Mouse (Mus musculus) brain, embryonic 14.5 days (tissue): ENCODE results near the gene Pax7. TPM values are rescaled to one million over a fixed set of nuclear protein-coding genes. Genes with fewer than 3 reads are reported as not detected.
A peak's percentile ranks its signal among the peaks of the same experiment; 100 is the strongest.

Experiments used
- DNase-seq: peaks from one replicate; pipeline ENCODE4 v3.0.0-alpha.2; 2011; ENCODE audit warnings: low read depth
- CTCF ChIP-seq: fragments of 200-500 bp; IDR thresholded peaks from 2 replicates; pipeline ENCODE4 v1.5.1; 2012; ENCODE audit warnings: inconsistent platforms, mild to moderate bottlenecking, moderate library complexity, borderline replicate concordance; ENCODE audit not compliant: insufficient read depth, insufficient read length; ENCODE audit errors: extremely low read depth
- POLR2A ChIP-seq: fragments of 200-500 bp; IDR thresholded peaks from 2 replicates; pipeline ENCODE4 v1.6.1; 2012; ENCODE audit warnings: mild to moderate bottlenecking, inconsistent platforms, borderline replicate concordance; ENCODE audit not compliant: poor library complexity, insufficient read depth, insufficient read length, severe bottlenecking; ENCODE audit errors: extremely low read depth
- polyA plus RNA-seq: library from polyadenylated mRNA; depleted of rRNA; stranded (reverse); fragments of >200 nt; gene quantifications from 2 replicates; pipeline ENCODE4 v1.2.3, GENCODE M21; 2012; rRNA removed

The Pax7 gene
- polyA plus RNA-seq: 6.8 and 12.2 TPM in 2 replicates

GRCm38 (mm10) chr4:139833036-139833634, at the start of gene Pax7:
TSS of gene Pax7 (minus strand) at chr4:139833528.
- TF ChIP-seq CTCF (no peak), POLR2A (no peak)
- peak; percentile 71 for DNase-seq

GRCm38 (mm10) chr4:139881796-139882195, 48.5 kb upstream of the Pax7 start:
- TF ChIP-seq CTCF (peak; percentile 4; the same call in 1 of the 2 replicates), POLR2A (no peak)
- no peak for DNase-seq

- no peak for DNase-seq
- TF ChIP-seq POLR2A: no peak
- TF ChIP-seq CTCF: no peak
Observed at GRCm38 (mm10) chr4:139879324-139879723, 46.0 kb upstream of the Pax7 start.

GRCm38 (mm10) chr4:139878443-139878842, 45.1 kb upstream of the Pax7 start:
- DNase-seq: peak; percentile 82
- TF ChIP-seq POLR2A: no peak
- TF ChIP-seq CTCF: peak; percentile 60; the same call in 1 of the 2 replicates

- no peak for TF ChIP-seq POLR2A
- TF ChIP-seq CTCF: peak; percentile 98
- DNase-seq: peak; percentile 83
Observed at GRCm38 (mm10) chr4:139877269-139877668, 43.9 kb upstream of the Pax7 start.

GRCm38 (mm10) chr4:139872595-139872994, 39.3 kb upstream of the Pax7 start:
- TF ChIP-seq POLR2A (no peak), CTCF (peak; percentile 99)
- DNase-seq: peak; percentile 88

GRCm38 (mm10) chr4:139871699-139872098, 38.4 kb upstream of the Pax7 start:
- TF ChIP-seq CTCF: no peak
- TF ChIP-seq POLR2A: no peak
- DNase-seq: peak; percentile 35

GRCm38 (mm10) chr4:139863218-139863617, 29.9 kb upstream of the Pax7 start:
- no peak for DNase-seq
- TF ChIP-seq POLR2A (no peak), CTCF (no peak)

- peak; percentile 98 for TF ChIP-seq CTCF
- TF ChIP-seq POLR2A: no peak
Observed at GRCm38 (mm10) chr4:139858635-139859176, 25.4 kb upstream of the Pax7 start.

GRCm38 (mm10) chr4:139852219-139853035, 19.1 kb upstream of the Pax7 start:
- no peak for TF ChIP-seq POLR2A
- TF ChIP-seq CTCF: peak; percentile 62; the same call in 1 of the 2 replicates
- DNase-seq: no peak

More at GRCm38 (mm10) chr4:139858635-139859176, 25.4 kb upstream of the Pax7 start:
- peak; percentile 91 for DNase-seq

- DNase-seq: no peak
- no peak for TF ChIP-seq POLR2A
- no peak for TF ChIP-seq CTCF
Observed at GRCm38 (mm10) chr4:139851387-139851786, 18.1 kb upstream of the Pax7 start.

GRCm38 (mm10) chr4:139850547-139851170, 17.3 kb upstream of the Pax7 start:
- DNase-seq: no peak
- TF ChIP-seq POLR2A (no peak), CTCF (no peak)

GRCm38 (mm10) chr4:139843456-139843855, 10.1 kb upstream of the Pax7 start:
- no peak for TF ChIP-seq POLR2A
- TF ChIP-seq CTCF: no peak
- no peak for DNase-seq
